Mouse (Mus musculus) brain, adult 2 months (tissue): ENCODE data around the gene Olfr1461.

Experiments used
- DNase-seq: peaks from one replicate; pipeline ENCODE4 v3.0.0; 2011; ENCODE audit warnings: low read depth, low spot score

The Olfr1461 gene

GRCm38 (mm10) chr19:13162700-13163099, at the start of gene Olfr1461:
TSS of gene Olfr1461 (plus strand) at chr19:13163000.
- no peak for DNase-seq

GRCm38 (mm10) chr19:13149449-13149848, 13.4 kb upstream of the Olfr1461 start, which contains the start of gene Olfr1459:
TSS of gene Olfr1459 (minus strand) at chr19:13149549.
- no peak for DNase-seq

- no peak for DNase-seq
Observed at GRCm38 (mm10) chr19:13185434-13185833, 22.6 kb downstream of the Olfr1461 start, which contains the start of gene Olfr1462. TSS of gene Olfr1462 (plus strand) at chr19:13185734.
